Mouse (Mus musculus) urinary bladder, postnatal 10 days (tissue): ENCODE measurements around the gene Rhof.
"Not testable (repeated sequence)": the region's sequence is repeated elsewhere in the genome, so short reads cannot be mapped to it uniquely, and the experiment has no call there.

Source experiments
- DNase-seq: peaks from one replicate; pipeline ENCODE4 v3.0.0; 2022; ENCODE audit warnings: low spot score

The Rhof gene

GRCm38 (mm10) chr5:123064207-123064606 is 68.3 kb downstream of the Rhof start:
- no peak for DNase-seq

- DNase-seq = no peak
These were observed 69.4 kb downstream of the Rhof start for GRCm38 (mm10) chr5:123063141-123063540.

- not testable (repeated sequence) for DNase-seq
These were observed 71.1 kb downstream of the Rhof start for GRCm38 (mm10) chr5:123061402-123061749.

- no peak for DNase-seq
These were observed 71.6 kb downstream of the Rhof start for GRCm38 (mm10) chr5:123060706-123061401.

GRCm38 (mm10) chr5:123059757-123060520 is 72.6 kb downstream of the Rhof start:
- DNase-seq = no peak

GRCm38 (mm10) chr5:123058251-123059102 is 74.0 kb downstream of the Rhof start:
- DNase-seq = no peak

GRCm38 (mm10) chr5:123057366-123058250 is 74.9 kb downstream of the Rhof start:
- peak; percentile 96 for DNase-seq
